Mouse (Mus musculus) heart, embryonic 15.5 days (tissue): ENCODE results near the gene Syt7. TPM values are rescaled to one million over a fixed set of nuclear protein-coding genes. Genes with fewer than 3 reads are reported as not detected.

Experiments used
- ATAC-seq: fragments of 200-750 bp; cut with Nextera tagmentation; replicated peaks from 2 replicates; pipeline ENCODE4 v1.8.0; 2017; ENCODE audit warnings: low read depth, moderate TSS enrichment; ENCODE audit not compliant: insufficient number of reproducible peaks, insufficient read depth, low FRiP score
- H3K27ac ChIP-seq: fragments of 300-500 bp; sonication (generic); 2 replicates; pipeline ENCODE4 v1.5.1; 2015; ENCODE audit warnings: mild to moderate bottlenecking, inconsistent platforms
- H3K27me3 ChIP-seq: fragments of 300-500 bp; sonication (generic); 2 replicates; pipeline ENCODE4 v1.6.1; 2015; ENCODE audit warnings: inconsistent platforms
- H3K36me3 ChIP-seq: fragments of 300-500 bp; sonication (generic); 2 replicates; pipeline ENCODE4 v1.6.1; 2015; ENCODE audit warnings: mild to moderate bottlenecking, inconsistent platforms
- H3K4me1 ChIP-seq: fragments of 300-500 bp; sonication (generic); replicated peaks from 2 replicates; pipeline ENCODE4 v1.6.1; 2015; ENCODE audit warnings: inconsistent platforms
- H3K4me2 ChIP-seq: fragments of 300-500 bp; sonication (generic); 2 replicates; pipeline ENCODE4 v1.6.1; 2015; ENCODE audit warnings: inconsistent platforms, mild to moderate bottlenecking, moderate library complexity
- H3K4me3 ChIP-seq: fragments of 300-500 bp; sonication (generic); 2 replicates; pipeline ENCODE4 v1.5.1; 2015; ENCODE audit warnings: mild to moderate bottlenecking, inconsistent platforms
- H3K9ac ChIP-seq: fragments of 300-500 bp; sonication (generic); 2 replicates; pipeline ENCODE4 v1.6.1; 2015; ENCODE audit warnings: mild to moderate bottlenecking, inconsistent platforms
- H3K9me3 ChIP-seq: fragments of 300-500 bp; sonication (generic); replicated peaks from 2 replicates; pipeline ENCODE4 v1.6.1; 2016; ENCODE audit warnings: inconsistent platforms
- whole genome bisulfite sequencing: fragments of 180-500 bp; shearing (Covaris S2); methylation state at CpG from one replicate; pipeline ENCODE4 v1.1.7; 2015; ENCODE audit warnings: mixed read lengths; 5-methylcytosine and 5-hydroxymethylcytosine counted together
- polyA plus RNA-seq: library from polyadenylated mRNA; unstranded; fragments of >200 nt; fragmentation: Nextera tagmentation; extraction: Ambion mirVana; gene quantifications from 2 replicates; pipeline ENCODE4 v1.2.1, GENCODE M21; 2015

The Syt7 gene
- polyA plus RNA-seq, 1 experiment from 2014 or later, result 0.48 TPM

- Histone ChIP-seq H3K4me1 (peaks cover 45% of the 10 kb centered on the region), H3K27me3 (peaks cover 31% of the 10 kb centered on the region)
- ATAC-seq, result no peak
Observed at GRCm38 (mm10) chr19:10427431-10427830, 38.5 kb downstream of the Syt7 start.

GRCm38 (mm10) chr19:10429371-10429770, 40.5 kb downstream of the Syt7 start:
- Histone ChIP-seq H3K27me3 (peaks cover 20% of the 10 kb centered on the region), H3K27ac (no peak overlapping the region), H3K9me3 (no peaks in the 10 kb centered on the region), H3K36me3 (no peaks in the 10 kb centered on the region), H3K4me1 (peaks cover 57% of the 10 kb centered on the region), H3K9ac (no peak overlapping the region), H3K4me3 (no peak overlapping the region), H3K4me2 (no peak overlapping the region)
- ATAC-seq, result no peak
- 71% methylated on average over 8 of the region's 8 CpGs for WGBS

More at GRCm38 (mm10) chr19:10427431-10427830, 38.5 kb downstream of the Syt7 start:
- Histone ChIP-seq H3K4me2 (no peak overlapping the region), H3K9ac (no peak overlapping the region), H3K27ac (no peak overlapping the region), H3K4me3 (no peak overlapping the region), H3K9me3 (no peaks in the 10 kb centered on the region), H3K36me3 (no peaks in the 10 kb centered on the region)
- WGBS, result 77% methylated on average over 9 of the region's 9 CpGs

GRCm38 (mm10) chr19:10431410-10431809, 42.5 kb downstream of the Syt7 start:
- WGBS, result 28% methylated on average over 3 of the region's 3 CpGs
- peaks cover 12% of the 10 kb centered on the region for H3K27me3 ChIP-seq
- H3K4me1 ChIP-seq, result peaks cover 55% of the 10 kb centered on the region
- H3K27ac ChIP-seq, result no peak overlapping the region
- no peak overlapping the region for H3K4me2 ChIP-seq
- no peak for ATAC-seq
- no peaks in the 10 kb centered on the region for H3K36me3 ChIP-seq
- H3K4me3 ChIP-seq, result no peak overlapping the region
- no peak overlapping the region for H3K9ac ChIP-seq
- no peaks in the 10 kb centered on the region for H3K9me3 ChIP-seq

GRCm38 (mm10) chr19:10431841-10432240, 43.0 kb downstream of the Syt7 start:
- no peaks in the 10 kb centered on the region for H3K9me3 ChIP-seq
- no peak overlapping the region for H3K4me3 ChIP-seq
- no peak overlapping the region for H3K27ac ChIP-seq
- H3K4me1 ChIP-seq, result peaks cover 51% of the 10 kb centered on the region
- no peak overlapping the region for H3K9ac ChIP-seq
- no peaks in the 10 kb centered on the region for H3K36me3 ChIP-seq
- WGBS, result 54% methylated on average over 4 of the region's 4 CpGs
- H3K4me2 ChIP-seq, result no peak overlapping the region
- ATAC-seq, result no peak
- peaks cover 9% of the 10 kb centered on the region; the same call in 1 of the 2 replicates for H3K27me3 ChIP-seq

- Histone ChIP-seq H3K9me3 (no peaks in the 10 kb centered on the region), H3K4me3 (no peak overlapping the region), H3K27ac (peak overlapping the region; percentile 66), H3K4me1 (peaks cover 42% of the 10 kb centered on the region), H3K36me3 (no peaks in the 10 kb centered on the region), H3K9ac (peak overlapping the region; percentile 5; the same call in 1 of the 2 replicates), H3K27me3 (peaks cover 4% of the 10 kb centered on the region; the same call in 1 of the 2 replicates), H3K4me2 (0 out of 2 replicates have a peak overlapping the region, but pooled peaks have one; percentile 0)
- no peak for ATAC-seq
- WGBS, result 41% methylated on average over 7 of the region's 7 CpGs
Observed at GRCm38 (mm10) chr19:10433225-10433624, 44.3 kb downstream of the Syt7 start.

GRCm38 (mm10) chr19:10433879-10434540, 45.1 kb downstream of the Syt7 start:
- ATAC-seq, result peak; percentile 48; the same call in 1 of the 2 replicates
- Histone ChIP-seq H3K27ac (peak overlapping the region; percentile 66), H3K4me2 (peak overlapping the region; percentile 11; the same call in 1 of the 2 replicates)

GRCm38 (mm10) chr19:10434927-10435326, 46.0 kb downstream of the Syt7 start:
- no peak overlapping the region for H3K4me2 ChIP-seq
- no peak for ATAC-seq
- 71% methylated on average over 6 of the region's 6 CpGs for WGBS
- H3K4me1 ChIP-seq, result peaks cover 34% of the 10 kb centered on the region
- H3K4me3 ChIP-seq, result no peak overlapping the region
- 0 out of 2 replicates have a peak, but pooled peaks cover 4% of the 10 kb centered on the region for H3K27me3 ChIP-seq
- H3K9ac ChIP-seq, result no peak overlapping the region
- no peaks in the 10 kb centered on the region for H3K36me3 ChIP-seq
- H3K9me3 ChIP-seq, result no peaks in the 10 kb centered on the region
- no peak overlapping the region for H3K27ac ChIP-seq

More at GRCm38 (mm10) chr19:10433879-10434540, 45.1 kb downstream of the Syt7 start:
- H3K9ac ChIP-seq, result peak overlapping the region; percentile 5; the same call in 1 of the 2 replicates
- H3K4me1 ChIP-seq, result peaks cover 40% of the 10 kb centered on the region
- no peaks in the 10 kb centered on the region for H3K36me3 ChIP-seq
- H3K9me3 ChIP-seq, result no peaks in the 10 kb centered on the region
- H3K27me3 ChIP-seq, result 0 out of 2 replicates have a peak, but pooled peaks cover 4% of the 10 kb centered on the region
- no peak overlapping the region for H3K4me3 ChIP-seq
- 33% methylated on average over 9 of the region's 9 CpGs for WGBS

- WGBS, result 23% methylated on average over 3 of the region's 3 CpGs
- Histone ChIP-seq H3K4me1 (peaks cover 28% of the 10 kb centered on the region), H3K9me3 (no peaks in the 10 kb centered on the region), H3K4me2 (no peak overlapping the region), H3K27me3 (0 out of 2 replicates have a peak, but pooled peaks cover 4% of the 10 kb centered on the region), H3K36me3 (no peaks in the 10 kb centered on the region), H3K4me3 (no peak overlapping the region), H3K27ac (no peak overlapping the region), H3K9ac (no peak overlapping the region)
- ATAC-seq, result no peak
Observed at GRCm38 (mm10) chr19:10435908-10436307, 47.0 kb downstream of the Syt7 start.

GRCm38 (mm10) chr19:10436726-10437125, 47.8 kb downstream of the Syt7 start:
- Histone ChIP-seq H3K4me2 (no peak overlapping the region), H3K4me3 (no peak overlapping the region), H3K9ac (no peak overlapping the region), H3K9me3 (no peaks in the 10 kb centered on the region), H3K27ac (no peak overlapping the region), H3K36me3 (no peaks in the 10 kb centered on the region), H3K4me1 (peaks cover 25% of the 10 kb centered on the region), H3K27me3 (0 out of 2 replicates have a peak, but pooled peaks cover 3% of the 10 kb centered on the region)
- ATAC-seq, result no peak
- WGBS, result 43% methylated on average over 1 of the region's 1 CpGs

- Histone ChIP-seq H3K27me3 (0 out of 2 replicates have a peak, but pooled peaks cover 8% of the 10 kb centered on the region), H3K36me3 (no peaks in the 10 kb centered on the region), H3K4me1 (peaks cover 24% of the 10 kb centered on the region), H3K9ac (no peak overlapping the region), H3K27ac (no peak overlapping the region), H3K9me3 (no peaks in the 10 kb centered on the region), H3K4me2 (no peak overlapping the region), H3K4me3 (no peak overlapping the region)
- ATAC-seq, result no peak
- WGBS, result 46% methylated on average over 1 of the region's 1 CpGs
Observed at GRCm38 (mm10) chr19:10437521-10437920, 48.6 kb downstream of the Syt7 start.

- 60% methylated on average over 15 of the region's 15 CpGs for WGBS
- no peaks in the 10 kb centered on the region for H3K9me3 ChIP-seq
- ATAC-seq, result no peak
- H3K27me3 ChIP-seq, result peaks cover 11% of the 10 kb centered on the region; the same call in 1 of the 2 replicates
- no peak overlapping the region for H3K27ac ChIP-seq
- H3K36me3 ChIP-seq, result no peaks in the 10 kb centered on the region
- no peaks in the 10 kb centered on the region for H3K4me1 ChIP-seq
- no peak overlapping the region for H3K4me2 ChIP-seq
- no peak overlapping the region for H3K9ac ChIP-seq
- H3K4me3 ChIP-seq, result no peak overlapping the region
Observed at GRCm38 (mm10) chr19:10444685-10445369, 55.9 kb downstream of the Syt7 start.
